Mouse (Mus musculus): ENCODE results near the gene Plekho2. TPM values are rescaled to one million over a fixed set of nuclear protein-coding genes. Genes with fewer than 3 reads are reported as not detected.

Plekho2 gene
- polyA plus RNA-seq, 1 experiment, result 28.5 TPM

- H3K4me1 ChIP-seq (ENCODE audit: control insufficient read depth, insufficient read depth, low read length), result peaks cover 7% of the 10 kb centered on the region; the same call in 1 of the 2 replicates
Observed at GRCm38 (mm10) chr9:65558806-65559205, 21.0 kb downstream of the Plekho2 start.

GRCm38 (mm10) chr9:65556979-65557378 lies 22.9 kb downstream of the Plekho2 start:
- no peak for DNase-seq
- Histone ChIP-seq H3K27me3 (ENCODE audit: control insufficient read depth, insufficient read depth, low read length) (no peaks in the 10 kb centered on the region), H3K4me1 (ENCODE audit: control insufficient read depth, insufficient read depth, low read length) (peaks cover 7% of the 10 kb centered on the region; the same call in 1 of the 2 replicates), H3K4me3 (replicated peaks; ENCODE audit: insufficient read depth, low read depth, low read length) (no peak overlapping the region), H3K27ac (ENCODE audit: insufficient read depth, low read length) (no peak overlapping the region)
- WGBS, result 93% methylated on average over 5 of the region's 5 CpGs
- TF ChIP-seq CTCF (IDR thresholded peaks at IDR 0.05; ENCODE audit: borderline replicate concordance, insufficient read depth, low read depth, low read length), result no peak
- TF ChIP-seq POLR2A (IDR thresholded peaks at IDR 0.05; ENCODE audit: borderline replicate concordance, insufficient read depth, low read length), result no peak

More at GRCm38 (mm10) chr9:65558806-65559205, 21.0 kb downstream of the Plekho2 start:
- H3K27me3 ChIP-seq (ENCODE audit: control insufficient read depth, insufficient read depth, low read length), result no peaks in the 10 kb centered on the region
- no peak overlapping the region for H3K27ac ChIP-seq (ENCODE audit: insufficient read depth, low read length)
- H3K4me3 ChIP-seq (replicated peaks; ENCODE audit: insufficient read depth, low read depth, low read length), result no peak overlapping the region
- no peak for DNase-seq
- TF ChIP-seq POLR2A (IDR thresholded peaks at IDR 0.05; ENCODE audit: borderline replicate concordance, insufficient read depth, low read length) (no peak), CTCF (IDR thresholded peaks at IDR 0.05; ENCODE audit: borderline replicate concordance, insufficient read depth, low read depth, low read length) (no peak)
- WGBS, result 92% methylated on average over 6 of the region's 6 CpGs

- no peaks in the 10 kb centered on the region for H3K27me3 ChIP-seq (ENCODE audit: control insufficient read depth, insufficient read depth, low read length)
- H3K4me3 ChIP-seq (replicated peaks; ENCODE audit: insufficient read depth, low read depth, low read length), result no peak overlapping the region
- WGBS, result 85% methylated on average over 8 of the region's 8 CpGs
- H3K4me1 ChIP-seq (ENCODE audit: control insufficient read depth, insufficient read depth, low read length), result peaks cover 5% of the 10 kb centered on the region; the same call in 1 of the 2 replicates
- TF ChIP-seq CTCF (IDR thresholded peaks at IDR 0.05; ENCODE audit: borderline replicate concordance, insufficient read depth, low read depth, low read length), result no peak
- H3K27ac ChIP-seq (ENCODE audit: insufficient read depth, low read length), result no peak overlapping the region
- no peak for DNase-seq
Observed at GRCm38 (mm10) chr9:65556349-65556748, 23.5 kb downstream of the Plekho2 start.

GRCm38 (mm10) chr9:65555621-65556020 lies 24.2 kb downstream of the Plekho2 start:
- DNase-seq, result no peak
- WGBS, result 52% methylated on average over 4 of the region's 4 CpGs
- no peak for TF ChIP-seq CTCF (IDR thresholded peaks at IDR 0.05; ENCODE audit: borderline replicate concordance, insufficient read depth, low read depth, low read length)
- no peak for TF ChIP-seq POLR2A (IDR thresholded peaks at IDR 0.05; ENCODE audit: borderline replicate concordance, insufficient read depth, low read length)
- no peaks in the 10 kb centered on the region; the same call in 1 of the 2 replicates for H3K4me1 ChIP-seq (ENCODE audit: control insufficient read depth, insufficient read depth, low read length)
- H3K27ac ChIP-seq (ENCODE audit: insufficient read depth, low read length), result no peak overlapping the region
- H3K27me3 ChIP-seq (ENCODE audit: control insufficient read depth, insufficient read depth, low read length), result no peaks in the 10 kb centered on the region
- H3K4me3 ChIP-seq (replicated peaks; ENCODE audit: insufficient read depth, low read depth, low read length), result no peak overlapping the region

- no peak for TF ChIP-seq POLR2A (IDR thresholded peaks at IDR 0.05; ENCODE audit: borderline replicate concordance, insufficient read depth, low read length)
- no peak for TF ChIP-seq CTCF (IDR thresholded peaks at IDR 0.05; ENCODE audit: borderline replicate concordance, insufficient read depth, low read depth, low read length)
- no peaks in the 10 kb centered on the region for H3K27me3 ChIP-seq (ENCODE audit: control insufficient read depth, insufficient read depth, low read length)
- DNase-seq, result no peak
- no peak overlapping the region for H3K27ac ChIP-seq (ENCODE audit: insufficient read depth, low read length)
- 52% methylated on average over 5 of the region's 5 CpGs for WGBS
- no peaks in the 10 kb centered on the region for H3K4me1 ChIP-seq (ENCODE audit: control insufficient read depth, insufficient read depth, low read length)
- H3K4me3 ChIP-seq (replicated peaks; ENCODE audit: insufficient read depth, low read depth, low read length), result no peak overlapping the region
Observed at GRCm38 (mm10) chr9:65555001-65555405, 24.8 kb downstream of the Plekho2 start.

DNA sequence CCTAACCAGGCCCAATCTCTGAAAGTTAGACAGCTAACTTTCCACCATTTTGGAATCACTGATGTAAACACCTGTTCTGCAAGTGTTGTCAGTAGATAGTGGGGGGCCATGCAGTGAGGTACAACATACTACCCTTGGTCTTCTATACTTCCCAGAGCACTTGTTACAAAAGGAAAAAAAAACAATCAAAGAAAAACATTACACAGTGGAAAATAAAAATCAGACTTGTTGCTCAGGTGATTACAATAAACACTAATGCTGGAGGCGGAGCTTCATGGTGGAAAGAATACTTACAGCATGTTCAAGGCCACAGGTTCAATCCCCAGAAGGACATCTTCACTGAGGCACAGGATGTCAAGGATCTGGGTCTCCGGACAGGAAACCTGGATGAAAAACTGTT lies 27.1 kb downstream of the Plekho2 start:
- no peak overlapping the region for H3K27ac ChIP-seq (ENCODE audit: insufficient read depth, low read length)
- no peak overlapping the region for H3K4me3 ChIP-seq (replicated peaks; ENCODE audit: insufficient read depth, low read depth, low read length)
- WGBS, result 98% methylated on average over 2 of the region's 2 CpGs
- H3K27me3 ChIP-seq (ENCODE audit: control insufficient read depth, insufficient read depth, low read length), result no peaks in the 10 kb centered on the region
- no peak for TF ChIP-seq POLR2A (IDR thresholded peaks at IDR 0.05; ENCODE audit: borderline replicate concordance, insufficient read depth, low read length)
- H3K4me1 ChIP-seq (ENCODE audit: control insufficient read depth, insufficient read depth, low read length), result peaks cover 2% of the 10 kb centered on the region; the same call in 1 of the 2 replicates
- no peak for DNase-seq

DNA sequence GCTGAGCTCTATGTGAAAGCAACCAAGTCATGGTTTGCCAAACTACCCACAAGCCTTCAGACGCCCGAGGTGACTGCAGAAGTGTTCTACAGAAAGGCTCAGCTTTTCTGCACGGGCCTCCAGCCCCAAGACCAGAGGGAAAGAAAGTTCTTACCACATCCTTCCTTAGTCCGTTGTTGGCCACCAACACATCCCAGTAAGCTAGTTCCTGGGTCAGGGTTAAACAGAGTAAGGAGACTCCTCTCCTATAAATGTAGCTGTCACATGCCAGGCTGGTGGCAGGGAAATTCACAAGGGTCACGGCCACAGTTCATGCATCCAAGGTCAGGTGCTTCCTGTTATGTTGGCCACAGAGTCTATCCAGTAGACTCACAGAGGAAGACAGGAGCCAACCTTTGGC lies 27.7 kb downstream of the Plekho2 start:
- TF ChIP-seq CTCF (IDR thresholded peaks at IDR 0.05; ENCODE audit: borderline replicate concordance, insufficient read depth, low read depth, low read length) (no peak), POLR2A (IDR thresholded peaks at IDR 0.05; ENCODE audit: borderline replicate concordance, insufficient read depth, low read length) (no peak)
- 88% methylated on average over 5 of the region's 5 CpGs for WGBS
- no peak for DNase-seq
- H3K4me3 ChIP-seq (replicated peaks; ENCODE audit: insufficient read depth, low read depth, low read length), result no peak overlapping the region
- peaks cover 2% of the 10 kb centered on the region; the same call in 1 of the 2 replicates for H3K4me1 ChIP-seq (ENCODE audit: control insufficient read depth, insufficient read depth, low read length)
- H3K27me3 ChIP-seq (ENCODE audit: control insufficient read depth, insufficient read depth, low read length), result no peaks in the 10 kb centered on the region
- no peak overlapping the region for H3K27ac ChIP-seq (ENCODE audit: insufficient read depth, low read length)

GRCm38 (mm10) chr9:65551035-65551434 lies 28.8 kb downstream of the Plekho2 start:
- WGBS, result 55% methylated on average over 5 of the region's 5 CpGs
- peaks cover 2% of the 10 kb centered on the region; the same call in 1 of the 2 replicates for H3K4me1 ChIP-seq (ENCODE audit: control insufficient read depth, insufficient read depth, low read length)
- TF ChIP-seq CTCF (IDR thresholded peaks at IDR 0.05; ENCODE audit: borderline replicate concordance, insufficient read depth, low read depth, low read length), result no peak
- TF ChIP-seq POLR2A (IDR thresholded peaks at IDR 0.05; ENCODE audit: borderline replicate concordance, insufficient read depth, low read length), result no peak
- H3K27me3 ChIP-seq (ENCODE audit: control insufficient read depth, insufficient read depth, low read length), result no peaks in the 10 kb centered on the region
- DNase-seq, result no peak
- H3K4me3 ChIP-seq (replicated peaks; ENCODE audit: insufficient read depth, low read depth, low read length), result no peak overlapping the region
- no peak overlapping the region for H3K27ac ChIP-seq (ENCODE audit: insufficient read depth, low read length)
